Mouse (Mus musculus) ES-Bruce4 (cell line): ENCODE data around the gene Gm4131.

Experiments
- CTCF ChIP-seq: IDR thresholded peaks from one replicate; pipeline ENCODE4 v1.8.1; 2011; ENCODE audit warnings: low read depth, low read length
- EP300 ChIP-seq: IDR thresholded peaks from 2 replicates; pipeline ENCODE4 v1.6.1; 2011; ENCODE audit warnings: low read depth, low read length; ENCODE audit not compliant: insufficient read depth
- POLR2A ChIP-seq: IDR thresholded peaks from one replicate; pipeline ENCODE4 v1.8.1; 2011; ENCODE audit warnings: low read length; ENCODE audit not compliant: insufficient read depth

DNA sequence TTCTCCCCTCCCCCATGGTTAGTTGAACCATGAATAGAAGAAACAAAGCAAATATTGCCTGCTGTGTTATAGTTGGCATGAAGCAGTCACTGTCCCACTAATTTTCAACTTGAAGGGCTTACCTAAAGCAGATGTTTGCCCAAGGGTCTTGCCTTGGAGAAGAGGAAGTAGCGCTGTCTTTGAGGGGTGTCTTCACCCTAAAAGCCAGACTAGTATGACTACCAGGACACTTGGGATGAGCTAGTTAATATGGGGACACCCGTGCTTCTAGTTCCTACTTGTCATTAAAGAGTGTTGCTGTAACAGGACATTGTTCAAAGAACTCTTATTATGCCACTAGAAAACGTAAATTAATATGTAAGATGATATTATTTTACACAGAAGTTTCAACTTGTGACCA, 9.6 kb downstream of the Gm4131 start:
- TF ChIP-seq CTCF (no peak), POLR2A (no peak), EP300 (no peak)
